23 mouse cellular contexts compared by ENCODE assay signal in genomic region chr12:116255636-116256035, GRCm38 (mm10). TPM values are rescaled to one million over a fixed set of nuclear protein-coding genes. Genes with fewer than 3 reads are reported as not detected.
"Had no signal": no experiment of that assay in that cellular context is flagged by ENCODE, and none has a peak within 500 bp of the region (broad histone marks: within the 10 kb centered on the region; RNA-seq: fewer than 3 reads in every experiment).

No protein-coding gene starts in this region.

- H3K4me1 ChIP-seq: intestine, embryonic 15.5 days; kidney, embryonic 15.5 days; limb, embryonic 10.5 days; midbrain, embryonic 15.5 days; neural tube, embryonic 12.5 days had no signal

- H3K36me3 ChIP-seq: intestine, embryonic 15.5 days had no signal

- H3K4me3 ChIP-seq: intestine, embryonic 15.5 days; kidney, embryonic 15.5 days; left cerebral cortex, adult 2 months; limb, embryonic 10.5 days; midbrain, embryonic 15.5 days; neural tube, embryonic 12.5 days had no signal

- DNase-seq: kidney, adult 2 months; kidney, postnatal 14 days; lung, adult 2 months; lung, postnatal 36 days; thymus, adult 18-20 months; thymus, postnatal 25 days had no signal

- H3K27me3 ChIP-seq: intestine, embryonic 15.5 days; kidney, embryonic 15.5 days; midbrain, embryonic 15.5 days; neural tube, embryonic 12.5 days had no signal

- H3K9me3 ChIP-seq: intestine, embryonic 15.5 days; kidney, embryonic 15.5 days; limb, embryonic 10.5 days; midbrain, embryonic 15.5 days; neural tube, embryonic 12.5 days had no signal

- ATAC-seq: intestine, embryonic 15.5 days; lung, postnatal 0 days; midbrain, embryonic 15.5 days had no signal

- H3K9ac ChIP-seq: intestine, embryonic 15.5 days; kidney, embryonic 15.5 days; midbrain, embryonic 15.5 days; neural tube, embryonic 12.5 days had no signal

- H3K27ac ChIP-seq: intestine, embryonic 15.5 days; kidney, embryonic 15.5 days; left cerebral cortex, adult 2 months; limb, embryonic 10.5 days; midbrain, embryonic 15.5 days; neural tube, embryonic 12.5 days had no signal

- H3K4me2 ChIP-seq: intestine, embryonic 15.5 days; kidney, embryonic 15.5 days; midbrain, embryonic 11.5 days; midbrain, embryonic 15.5 days; neural tube, embryonic 12.5 days had no signal

RNA-seq across cellular contexts. Expression of gene Wdr60, which starts 7.2 kb away (rescaled TPM):
- total RNA-seq: monocyte, adult 5-6 weeks had no signal

RNA-seq across cellular contexts. Expression of gene Gm11027, which starts 19.6 kb away (rescaled TPM):
- total RNA-seq: layer of hippocampus, adult 8-10 months; layer of hippocampus, postnatal 25 days; left cerebral cortex, adult 2 months; left cerebral cortex, postnatal 14 days; megakaryocyte, adult 5-6 weeks; monocyte, adult 5-6 weeks; neutrophil, adult 5-6 weeks had no signal
- polyA plus RNA-seq: intestine, embryonic 15.5 days; kidney, adult 2 months; kidney, embryonic 15.5 days; large intestine, adult 2 months; limb, embryonic 10.5 days; limb, embryonic 14.5 days; lung, adult 2 months; lung, postnatal 0 days; midbrain, embryonic 11.5 days; midbrain, embryonic 15.5 days; neural tube, embryonic 12.5 days; stomach, embryonic 14.5 days had no signal
